Mouse (Mus musculus): ENCODE results near the gene Tex38. TPM values are rescaled to one million over a fixed set of nuclear protein-coding genes. Genes with fewer than 3 reads are reported as not detected.

The Tex38 gene
- polyA plus RNA-seq (2015; fragmentation: Illumina TruSeq; extraction: RNeasy Lipid Tissue Mini Kit (QIAGEN cat#74804); ENCODE audit: insufficient read depth, low read depth, low replicate concordance) = not detected

GRCm38 (mm10) chr4:115780918-115781317, at the start of gene Tex38:
Gene Tex38 (minus strand): TSS chr4:115781018.

DNA sequence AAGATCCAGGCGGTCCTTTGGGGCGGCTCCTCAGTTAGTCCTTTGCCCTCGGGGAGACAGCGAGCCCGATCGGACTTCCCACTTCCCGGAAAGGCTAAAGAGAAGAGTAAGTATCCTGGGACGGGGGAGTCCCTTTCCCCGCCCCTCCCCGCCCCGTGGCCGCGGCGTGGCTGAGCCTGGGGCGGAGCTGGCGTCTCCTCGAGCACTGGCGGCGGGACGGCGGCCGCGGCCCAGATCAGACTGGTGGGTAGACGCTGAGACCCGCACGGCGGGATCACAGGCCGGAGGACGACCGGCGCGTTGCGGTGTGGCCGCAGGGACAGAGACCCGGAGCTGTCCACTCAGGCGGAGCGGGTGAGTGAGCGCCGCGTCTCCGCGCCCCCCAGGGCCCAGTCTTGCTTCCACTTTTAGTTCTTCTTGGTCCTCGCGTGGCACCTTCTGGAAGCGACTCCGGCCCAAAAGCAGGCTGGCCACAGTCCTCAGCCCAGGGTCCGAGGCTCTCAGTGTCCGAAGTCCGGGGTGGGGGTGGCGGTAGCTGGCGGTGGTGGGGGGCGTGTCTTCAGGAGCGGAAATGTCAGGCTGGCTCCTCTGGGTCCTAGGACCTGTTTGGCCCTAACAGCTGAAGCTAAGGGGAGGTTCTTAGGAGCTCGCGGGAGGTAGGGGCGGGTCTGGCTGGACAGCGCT, 47.2 kb upstream of the Tex38 start, which contains the start of gene Mob3c:
Gene Mob3c (plus strand): TSS at position 205 of the 684 bp plus-strand sequence.

GRCm38 (mm10) chr4:115784769-115785510, 4.1 kb upstream of the Tex38 start, which contains the start of gene Atpaf1:
Gene Atpaf1 (plus strand): TSS chr4:115784812.

DNA sequence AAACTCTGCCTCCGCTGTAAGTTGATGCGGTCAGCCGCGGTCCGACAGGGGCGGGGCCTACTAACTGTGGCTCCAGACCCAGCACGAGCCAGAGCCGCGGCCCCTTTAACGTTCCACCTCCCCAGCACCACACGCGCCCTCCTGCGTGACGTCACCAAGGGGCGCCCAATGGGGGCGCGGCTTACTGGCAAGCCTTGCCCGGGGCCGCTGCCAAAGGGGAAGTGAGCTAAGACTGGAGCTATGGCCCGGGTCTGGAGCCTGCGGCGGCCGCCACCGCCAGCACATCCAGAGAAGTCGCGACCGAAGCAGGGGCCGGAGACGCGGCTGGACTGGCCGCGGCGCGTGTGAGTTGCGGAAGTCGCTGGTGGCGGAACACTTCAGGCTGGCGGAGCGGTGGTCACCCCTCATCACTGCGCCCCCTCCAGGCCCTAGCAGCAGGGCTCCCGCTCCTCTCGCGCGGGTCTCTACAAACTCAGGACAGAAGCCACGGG, 43.2 kb downstream of the Tex38 start, which contains the start of gene Efcab14:
Gene Efcab14 (plus strand): TSS at position 194 of the 491 bp plus-strand sequence.

Other genes starting within 250 kb of the Tex38 start
- not detected for gene Cyp4a31, start 217.4 kb downstream of the Tex38 start, polyA plus RNA-seq (2015; fragmentation: Illumina TruSeq; extraction: RNeasy Lipid Tissue Mini Kit (QIAGEN cat#74804); ENCODE audit: insufficient read depth, low read depth, low replicate concordance)
- gene Cyp4a32, start 180.0 kb downstream of the Tex38 start, polyA plus RNA-seq (2015; fragmentation: Illumina TruSeq; extraction: RNeasy Lipid Tissue Mini Kit (QIAGEN cat#74804); ENCODE audit: insufficient read depth, low read depth, low replicate concordance) = not detected
- gene Cyp4b1, start 133.3 kb downstream of the Tex38 start, polyA plus RNA-seq (2015; fragmentation: Illumina TruSeq; extraction: RNeasy Lipid Tissue Mini Kit (QIAGEN cat#74804); ENCODE audit: insufficient read depth, low read depth, low replicate concordance) = 12.9 TPM
- 9.3 TPM for gene Efcab14, start 43.3 kb downstream of the Tex38 start, polyA plus RNA-seq (2015; fragmentation: Illumina TruSeq; extraction: RNeasy Lipid Tissue Mini Kit (QIAGEN cat#74804); ENCODE audit: insufficient read depth, low read depth, low replicate concordance)
- 5.5 TPM for gene Atpaf1, start 3.8 kb upstream of the Tex38 start, polyA plus RNA-seq (2015; fragmentation: Illumina TruSeq; extraction: RNeasy Lipid Tissue Mini Kit (QIAGEN cat#74804); ENCODE audit: insufficient read depth, low read depth, low replicate concordance)
- gene Mob3c, start 47.1 kb upstream of the Tex38 start, polyA plus RNA-seq (2015; fragmentation: Illumina TruSeq; extraction: RNeasy Lipid Tissue Mini Kit (QIAGEN cat#74804); ENCODE audit: insufficient read depth, low read depth, low replicate concordance) = 9.4 TPM
- 79.9 TPM for gene Mknk1, start 58.2 kb upstream of the Tex38 start, polyA plus RNA-seq (2015; fragmentation: Illumina TruSeq; extraction: RNeasy Lipid Tissue Mini Kit (QIAGEN cat#74804); ENCODE audit: insufficient read depth, low read depth, low replicate concordance)
- gene Kncn, start 103.4 kb upstream of the Tex38 start, polyA plus RNA-seq (2015; fragmentation: Illumina TruSeq; extraction: RNeasy Lipid Tissue Mini Kit (QIAGEN cat#74804); ENCODE audit: insufficient read depth, low read depth, low replicate concordance) = not detected
- gene 6430628N08Rik, start 109.6 kb upstream of the Tex38 start, polyA plus RNA-seq (2015; fragmentation: Illumina TruSeq; extraction: RNeasy Lipid Tissue Mini Kit (QIAGEN cat#74804); ENCODE audit: insufficient read depth, low read depth, low replicate concordance) = not detected
- not detected for gene Dmbx1, start 158.9 kb upstream of the Tex38 start, polyA plus RNA-seq (2015; fragmentation: Illumina TruSeq; extraction: RNeasy Lipid Tissue Mini Kit (QIAGEN cat#74804); ENCODE audit: insufficient read depth, low read depth, low replicate concordance)
- gene Faah, start 236.9 kb upstream of the Tex38 start, polyA plus RNA-seq (2015; fragmentation: Illumina TruSeq; extraction: RNeasy Lipid Tissue Mini Kit (QIAGEN cat#74804); ENCODE audit: insufficient read depth, low read depth, low replicate concordance) = 6.7 TPM